Mouse (Mus musculus): ENCODE results near the gene Slc17a9. TPM values are rescaled to one million over a fixed set of nuclear protein-coding genes. Genes with fewer than 3 reads are reported as not detected.

Slc17a9 gene
- 1.0 and 1.3 TPM in 2 replicates for polyA plus RNA-seq (2012; rRNA removed)

GRCm38 (mm10) chr2:180724585-180725413 is at the start of gene Slc17a9:
Gene Slc17a9, plus strand, starts transcription at chr2:180725263.
- TF ChIP-seq POLR2A (IDR thresholded peaks at IDR 0.05; ENCODE audit: extremely low read depth, insufficient read depth, low read length) = no peak
- TF ChIP-seq CTCF (IDR thresholded peaks at IDR 0.05; ENCODE audit: extremely low read depth, insufficient read depth, low read length) = no peak
- no peak within 1 kb of the TSS for H3K4me3 ChIP-seq (ENCODE audit: insufficient read depth, low read length)
- peaks cover 3% of the 10 kb centered on the region; the same call in 1 of the 2 replicates for H3K4me1 ChIP-seq (ENCODE audit: control insufficient read depth, insufficient read depth, low read length)
- no peak within 1 kb of the TSS for H3K27ac ChIP-seq (ENCODE audit: insufficient read depth, low read length)

DNA sequence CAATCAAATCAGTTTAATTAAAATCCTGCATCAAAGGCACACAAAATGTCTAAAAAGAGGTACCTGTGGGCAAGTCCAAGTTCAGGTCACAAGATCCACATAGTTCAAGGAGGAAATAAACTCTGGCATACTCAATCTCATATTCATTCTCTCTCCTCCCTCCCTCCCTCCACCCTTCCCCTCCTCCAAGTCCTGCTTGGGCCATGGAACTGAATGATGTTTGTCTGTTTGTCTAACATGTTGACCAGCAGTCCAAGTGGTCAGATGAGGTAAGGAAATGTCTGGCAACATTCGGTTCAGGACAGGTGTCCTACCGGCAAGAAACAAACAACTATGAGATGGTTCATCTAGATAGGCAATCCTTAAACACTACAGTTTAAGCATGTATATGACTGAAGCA is 48.4 kb upstream of the Slc17a9 start:
- no peak for TF ChIP-seq CTCF (IDR thresholded peaks at IDR 0.05; ENCODE audit: extremely low read depth, insufficient read depth, low read length)
- no peak for TF ChIP-seq POLR2A (IDR thresholded peaks at IDR 0.05; ENCODE audit: extremely low read depth, insufficient read depth, low read length)
- Histone ChIP-seq H3K4me3 (ENCODE audit: insufficient read depth, low read length) (no peak overlapping the region), H3K27ac (ENCODE audit: insufficient read depth, low read length) (no peak overlapping the region), H3K4me1 (ENCODE audit: control insufficient read depth, insufficient read depth, low read length) (no peaks in the 10 kb centered on the region)

- Histone ChIP-seq H3K4me1 (ENCODE audit: control insufficient read depth, insufficient read depth, low read length) (no peaks in the 10 kb centered on the region), H3K4me3 (ENCODE audit: insufficient read depth, low read length) (no peak overlapping the region), H3K27ac (ENCODE audit: insufficient read depth, low read length) (no peak overlapping the region)
- TF ChIP-seq CTCF (IDR thresholded peaks at IDR 0.05; ENCODE audit: extremely low read depth, insufficient read depth, low read length) (peak; percentile 69), POLR2A (IDR thresholded peaks at IDR 0.05; ENCODE audit: extremely low read depth, insufficient read depth, low read length) (0 out of 2 replicates have a peak, but pooled peaks have one; percentile 24)
Measured at GRCm38 (mm10) chr2:180678609-180679140, 46.4 kb upstream of the Slc17a9 start.

GRCm38 (mm10) chr2:180681225-180681624 is 43.8 kb upstream of the Slc17a9 start:
- Histone ChIP-seq H3K4me1 (ENCODE audit: control insufficient read depth, insufficient read depth, low read length) (no peaks in the 10 kb centered on the region), H3K4me3 (ENCODE audit: insufficient read depth, low read length) (no peak overlapping the region), H3K27ac (ENCODE audit: insufficient read depth, low read length) (no peak overlapping the region)
- TF ChIP-seq CTCF (IDR thresholded peaks at IDR 0.05; ENCODE audit: extremely low read depth, insufficient read depth, low read length) = no peak
- TF ChIP-seq POLR2A (IDR thresholded peaks at IDR 0.05; ENCODE audit: extremely low read depth, insufficient read depth, low read length) = no peak

DNA sequence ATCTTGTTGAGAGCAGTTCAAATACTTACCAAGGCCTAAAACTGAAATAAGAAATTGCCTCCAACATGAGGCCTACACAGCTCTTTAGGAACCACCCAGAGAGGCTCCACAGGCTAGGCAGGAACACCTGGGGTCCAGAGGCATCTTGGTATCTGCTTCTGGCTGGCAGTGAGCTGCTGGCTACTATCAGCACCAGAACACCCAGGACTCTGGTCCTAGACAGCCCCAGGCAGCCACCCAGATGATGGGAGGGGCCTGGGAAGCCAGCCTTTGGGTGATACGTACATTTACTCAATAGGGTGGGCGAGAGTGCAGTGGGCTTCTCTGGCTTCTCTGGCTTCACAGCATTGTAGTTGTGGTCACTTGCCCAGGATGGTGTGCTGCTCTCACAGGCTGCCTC is 41.5 kb upstream of the Slc17a9 start:
- no peak overlapping the region for H3K4me3 ChIP-seq (ENCODE audit: insufficient read depth, low read length)
- no peak overlapping the region for H3K27ac ChIP-seq (ENCODE audit: insufficient read depth, low read length)
- no peak for TF ChIP-seq CTCF (IDR thresholded peaks at IDR 0.05; ENCODE audit: extremely low read depth, insufficient read depth, low read length)
- TF ChIP-seq POLR2A (IDR thresholded peaks at IDR 0.05; ENCODE audit: extremely low read depth, insufficient read depth, low read length) = no peak
- H3K4me1 ChIP-seq (ENCODE audit: control insufficient read depth, insufficient read depth, low read length) = no peaks in the 10 kb centered on the region

DNA sequence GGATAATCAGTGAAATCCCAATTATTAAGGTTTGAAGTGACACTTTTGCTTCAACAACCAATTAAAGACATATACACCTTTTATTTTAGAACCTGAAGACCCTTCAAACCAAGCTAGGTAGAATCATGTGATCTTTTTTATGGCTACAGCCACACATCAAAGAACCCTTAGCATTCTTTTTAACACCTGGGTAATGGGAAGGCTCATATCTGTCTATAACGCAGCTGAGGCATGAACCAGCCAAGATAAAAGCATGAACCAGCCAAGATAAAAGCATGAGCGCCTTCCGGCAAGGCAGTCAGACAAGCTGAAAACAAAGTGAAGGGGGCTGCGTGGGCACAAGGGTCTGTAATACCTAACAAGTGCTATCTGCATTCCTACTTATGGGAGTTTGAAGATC is 41.0 kb upstream of the Slc17a9 start:
- no peak for TF ChIP-seq POLR2A (IDR thresholded peaks at IDR 0.05; ENCODE audit: extremely low read depth, insufficient read depth, low read length)
- no peak for TF ChIP-seq CTCF (IDR thresholded peaks at IDR 0.05; ENCODE audit: extremely low read depth, insufficient read depth, low read length)
- H3K27ac ChIP-seq (ENCODE audit: insufficient read depth, low read length) = no peak overlapping the region
- no peak overlapping the region for H3K4me3 ChIP-seq (ENCODE audit: insufficient read depth, low read length)
- H3K4me1 ChIP-seq (ENCODE audit: control insufficient read depth, insufficient read depth, low read length) = no peaks in the 10 kb centered on the region

DNA sequence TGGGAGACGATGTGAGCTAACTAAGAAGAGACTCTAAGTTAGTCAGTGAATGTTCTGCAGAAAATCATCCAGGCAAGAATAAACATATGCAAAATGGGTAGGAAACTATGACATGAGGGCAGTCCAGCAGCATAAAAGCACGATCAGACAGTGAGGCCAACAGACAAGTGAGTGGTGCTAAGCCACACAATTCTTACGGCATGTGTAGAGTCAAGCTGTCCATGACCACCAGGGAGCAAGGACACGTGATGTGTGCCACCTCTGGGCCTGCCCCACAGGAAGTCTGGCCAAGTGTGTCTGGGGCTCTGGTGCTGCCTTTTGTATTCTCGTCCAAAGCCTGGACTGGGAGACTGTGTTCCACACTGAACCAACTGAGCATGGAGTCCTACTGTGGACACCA is 35.2 kb upstream of the Slc17a9 start:
- Histone ChIP-seq H3K4me1 (ENCODE audit: control insufficient read depth, insufficient read depth, low read length) (peaks cover 12% of the 10 kb centered on the region), H3K27ac (ENCODE audit: insufficient read depth, low read length) (no peak overlapping the region), H3K4me3 (ENCODE audit: insufficient read depth, low read length) (no peak overlapping the region)
- no peak for TF ChIP-seq CTCF (IDR thresholded peaks at IDR 0.05; ENCODE audit: extremely low read depth, insufficient read depth, low read length)
- TF ChIP-seq POLR2A (IDR thresholded peaks at IDR 0.05; ENCODE audit: extremely low read depth, insufficient read depth, low read length) = no peak

DNA sequence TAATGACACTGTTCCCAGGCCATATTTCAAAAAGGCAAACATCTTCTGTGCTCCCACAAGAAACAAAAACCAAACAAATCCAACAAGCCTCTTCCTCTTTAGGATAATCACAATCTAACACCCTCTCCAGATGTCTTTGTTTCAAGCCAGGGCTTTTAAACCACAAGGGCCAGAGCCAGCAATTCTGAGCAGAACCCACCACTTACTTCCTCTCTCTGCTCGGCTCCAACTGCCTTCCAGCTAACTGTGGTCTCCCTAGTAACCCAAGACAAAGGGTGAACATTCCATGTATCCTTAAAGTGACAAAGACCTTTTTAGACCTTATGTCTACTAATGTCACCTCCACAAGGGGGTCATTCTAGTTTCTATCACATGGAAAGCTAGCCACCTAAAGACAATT is 32.4 kb upstream of the Slc17a9 start:
- Histone ChIP-seq H3K4me1 (ENCODE audit: control insufficient read depth, insufficient read depth, low read length) (peaks cover 15% of the 10 kb centered on the region), H3K27ac (ENCODE audit: insufficient read depth, low read length) (no peak overlapping the region), H3K4me3 (ENCODE audit: insufficient read depth, low read length) (no peak overlapping the region)
- TF ChIP-seq CTCF (IDR thresholded peaks at IDR 0.05; ENCODE audit: extremely low read depth, insufficient read depth, low read length) (no peak), POLR2A (IDR thresholded peaks at IDR 0.05; ENCODE audit: extremely low read depth, insufficient read depth, low read length) (no peak)

- H3K4me3 ChIP-seq (ENCODE audit: insufficient read depth, low read length) = no peak overlapping the region
- no peak for TF ChIP-seq POLR2A (IDR thresholded peaks at IDR 0.05; ENCODE audit: extremely low read depth, insufficient read depth, low read length)
- no peak overlapping the region for H3K27ac ChIP-seq (ENCODE audit: insufficient read depth, low read length)
- H3K4me1 ChIP-seq (ENCODE audit: control insufficient read depth, insufficient read depth, low read length) = peaks cover 18% of the 10 kb centered on the region
Measured at GRCm38 (mm10) chr2:180695176-180695575, 29.9 kb upstream of the Slc17a9 start.

DNA sequence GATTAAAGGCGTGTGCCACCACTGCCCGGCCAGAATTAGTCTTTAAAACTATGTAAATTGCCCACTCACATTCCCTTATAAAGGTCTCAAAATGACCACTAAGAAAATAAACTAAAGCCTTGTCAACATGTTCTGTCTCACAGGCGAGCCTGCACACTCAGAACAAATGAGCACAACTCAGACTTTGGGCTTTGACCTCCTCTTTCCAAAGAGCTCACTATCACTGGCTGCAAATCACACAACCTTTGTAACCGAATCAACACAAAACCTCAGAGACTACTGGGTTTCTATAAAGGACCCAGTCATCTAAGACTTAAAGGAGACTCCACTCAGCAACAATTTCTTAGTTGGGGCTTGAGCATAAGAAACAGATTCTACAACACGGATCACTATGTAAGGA is 24.6 kb upstream of the Slc17a9 start:
- TF ChIP-seq POLR2A (IDR thresholded peaks at IDR 0.05; ENCODE audit: extremely low read depth, insufficient read depth, low read length) = no peak
- TF ChIP-seq CTCF (IDR thresholded peaks at IDR 0.05; ENCODE audit: extremely low read depth, insufficient read depth, low read length) = no peak
- H3K27ac ChIP-seq (ENCODE audit: insufficient read depth, low read length) = no peak overlapping the region
- H3K4me1 ChIP-seq (ENCODE audit: control insufficient read depth, insufficient read depth, low read length) = peaks cover 12% of the 10 kb centered on the region
- peak overlapping the region; percentile 74; the same call in 1 of the 2 replicates for H3K4me3 ChIP-seq (ENCODE audit: insufficient read depth, low read length)
